Mouse (Mus musculus) adrenal gland, adult 2 months (tissue): ENCODE measurements around the gene Calhm1. TPM values are rescaled to one million over a fixed set of nuclear protein-coding genes. Genes with fewer than 3 reads are reported as not detected.
A peak's percentile ranks its signal among the peaks of the same experiment; 100 is the strongest.

ENCODE experiments used
- DNase-seq: peaks from one replicate; pipeline ENCODE4 v3.0.0; 2021
- long read RNA-seq: library from polyadenylated mRNA; stranded (forward); transcript quantifications from one replicate; pipeline ENCODE4 v2.0.0, GENCODE M21; 2021
- polyA plus RNA-seq: library from polyadenylated mRNA; depleted of rRNA; stranded (reverse); fragments of >200 nt; gene quantifications from 2 replicates; pipeline ENCODE4 v1.2.3, GENCODE M21; 2012; rRNA removed
- total RNA-seq, 2 experiments: library from RNA; stranded (reverse); gene quantifications; 2 replicates each; pipeline ENCODE4 v1.2.3; 2021

Gene Calhm1
- not detected for total RNA-seq
- polyA plus RNA-seq, result not detected in 2 replicates
- long read RNA-seq, result 0 reads

DNA sequence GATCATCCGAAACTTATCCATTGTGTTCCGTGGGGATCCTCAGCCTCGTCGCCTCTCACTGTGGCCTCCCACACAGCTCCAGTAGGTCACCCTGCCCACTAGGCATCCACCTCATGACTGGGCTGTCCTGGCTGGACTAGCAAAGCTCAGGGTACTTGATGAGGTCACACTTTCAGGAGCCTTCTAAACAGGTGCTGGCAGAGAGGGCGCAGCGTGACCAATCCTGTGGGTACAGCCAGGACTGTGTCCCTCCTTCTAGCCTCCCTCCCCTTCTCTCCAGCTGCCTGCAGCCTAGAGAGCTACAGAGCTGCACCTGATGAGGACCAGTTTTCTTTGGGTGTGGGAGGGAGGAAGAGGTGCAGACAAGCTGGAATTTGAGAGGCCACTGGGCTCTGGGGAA lies at the start of gene Calhm1:
Gene Calhm1 (minus strand): TSS at position 101 of the 400 bp plus-strand sequence.
- DNase-seq, result no peak

- no peak for DNase-seq
Observed at GRCm38 (mm10) chr19:47192158-47192557, 48.1 kb upstream of the Calhm1 start.

DNA sequence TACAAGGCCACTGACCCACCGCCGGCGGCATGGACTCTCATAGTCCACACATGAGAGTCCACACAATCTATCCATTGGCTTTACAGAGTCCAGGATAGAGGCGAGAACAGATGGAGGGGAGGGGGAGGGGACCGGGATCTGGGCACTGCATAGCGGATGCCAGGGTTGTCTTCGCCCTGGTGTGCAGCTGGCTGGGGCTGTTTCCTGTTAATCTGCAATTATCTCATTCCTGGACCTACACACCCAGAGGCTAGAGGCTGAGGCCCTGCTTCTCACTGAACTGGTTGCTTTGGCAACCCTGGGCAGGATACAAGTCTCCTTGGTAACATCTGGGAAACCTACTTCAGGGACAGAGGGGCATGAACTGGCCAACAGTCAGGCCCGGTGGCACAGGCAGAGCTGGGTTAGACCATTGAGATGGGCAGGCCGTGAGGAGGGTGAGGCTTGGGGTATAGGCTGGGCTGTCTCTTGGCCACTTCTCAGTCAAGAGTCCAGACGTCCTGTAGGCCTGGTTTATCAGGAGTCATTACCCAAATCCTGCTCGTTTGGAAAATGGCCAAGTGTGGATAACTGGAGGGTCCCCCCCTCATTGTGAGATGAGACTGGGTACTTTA lies 44.6 kb upstream of the Calhm1 start:
- no peak for DNase-seq

DNA sequence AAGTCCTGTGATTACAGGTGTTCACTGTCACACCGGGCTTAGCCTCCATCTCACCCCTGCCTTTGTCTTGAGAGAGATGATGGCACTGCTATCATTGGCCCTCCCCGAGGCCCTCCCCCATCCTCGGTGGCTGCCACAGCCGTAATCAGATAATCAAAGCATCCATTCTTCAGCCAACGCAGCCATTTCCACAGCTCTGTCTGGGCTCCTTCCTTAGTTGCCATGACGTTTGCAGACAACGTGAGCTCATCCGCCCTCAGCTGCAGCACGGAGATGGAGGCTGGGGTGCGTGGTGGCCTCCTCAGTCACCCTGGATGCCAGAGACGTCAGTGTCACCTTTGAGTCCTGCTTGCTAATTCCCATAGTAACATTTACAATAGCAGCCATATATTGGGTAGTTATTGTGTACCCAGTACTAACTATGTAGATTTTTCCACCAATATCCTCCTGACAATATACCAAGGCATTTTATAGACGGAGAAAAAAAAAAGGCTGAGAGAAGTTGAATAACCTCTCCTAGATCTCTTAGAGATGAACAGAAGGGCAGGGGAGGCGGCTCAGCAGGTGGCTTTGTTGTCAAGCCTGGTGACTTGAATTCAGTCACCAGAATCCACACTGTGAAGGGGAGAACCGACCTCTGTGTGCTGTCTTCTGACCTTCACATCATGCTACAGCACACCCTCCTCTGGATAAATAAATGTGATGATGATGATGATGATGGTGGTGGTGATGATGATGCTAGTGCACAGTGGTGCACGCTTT lies 42.6 kb upstream of the Calhm1 start:
- DNase-seq, result no peak

- no peak for DNase-seq
Observed at GRCm38 (mm10) chr19:47184736-47185135, 40.7 kb upstream of the Calhm1 start.

DNA sequence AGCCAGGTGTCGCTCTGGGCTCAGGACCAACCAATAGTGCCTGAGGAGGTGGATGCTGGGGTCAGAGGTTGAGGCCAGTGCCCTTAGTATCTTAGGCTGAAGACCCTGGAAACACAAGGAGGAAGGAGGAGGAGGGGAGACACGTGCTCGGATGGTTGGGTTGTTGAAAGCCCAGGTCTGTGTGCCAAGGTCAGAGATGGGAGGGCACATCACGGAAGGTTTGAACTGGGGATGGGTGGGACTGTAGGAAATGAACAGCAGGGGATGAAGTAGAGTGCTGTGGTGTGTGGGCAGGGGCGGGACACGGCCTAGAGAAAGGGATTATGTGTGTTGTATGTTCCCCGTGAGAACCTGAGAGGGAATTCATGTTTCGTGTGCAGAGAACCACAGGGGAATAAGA lies 40.2 kb upstream of the Calhm1 start:
- DNase-seq, result no peak

- no peak for DNase-seq
Observed at GRCm38 (mm10) chr19:47180011-47180410, 36.0 kb upstream of the Calhm1 start.

GRCm38 (mm10) chr19:47179272-47179809 lies 35.3 kb upstream of the Calhm1 start:
- DNase-seq, result peak; percentile 55

- DNase-seq, result peak; percentile 82
Observed at GRCm38 (mm10) chr19:47178431-47179271, 34.6 kb upstream of the Calhm1 start, which contains the start of gene Neurl1a. Gene Neurl1a, plus strand, starts transcription at chr19:47178820.

DNA sequence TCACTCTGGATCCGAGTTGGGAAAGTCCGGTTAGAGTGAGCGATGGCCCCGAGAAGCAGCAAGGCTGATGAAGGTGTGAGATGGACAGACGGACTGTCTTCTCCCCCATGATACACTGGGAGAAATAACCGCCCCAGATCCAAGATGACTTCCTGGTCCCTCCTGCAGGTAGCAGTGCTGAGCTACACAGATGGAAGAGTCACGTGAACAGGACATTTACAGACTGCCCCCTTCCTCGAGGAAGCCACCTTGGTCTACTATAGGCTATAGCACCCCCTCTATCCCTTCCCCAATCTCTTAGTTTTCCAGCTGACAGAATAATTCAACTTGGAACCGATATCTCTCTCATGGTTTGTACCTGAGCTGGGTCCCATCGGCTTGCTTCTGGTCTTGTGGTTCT lies 33.9 kb upstream of the Calhm1 start:
- no peak for DNase-seq

- no peak for DNase-seq
Observed at GRCm38 (mm10) chr19:47176916-47177505, 33.0 kb upstream of the Calhm1 start.

DNA sequence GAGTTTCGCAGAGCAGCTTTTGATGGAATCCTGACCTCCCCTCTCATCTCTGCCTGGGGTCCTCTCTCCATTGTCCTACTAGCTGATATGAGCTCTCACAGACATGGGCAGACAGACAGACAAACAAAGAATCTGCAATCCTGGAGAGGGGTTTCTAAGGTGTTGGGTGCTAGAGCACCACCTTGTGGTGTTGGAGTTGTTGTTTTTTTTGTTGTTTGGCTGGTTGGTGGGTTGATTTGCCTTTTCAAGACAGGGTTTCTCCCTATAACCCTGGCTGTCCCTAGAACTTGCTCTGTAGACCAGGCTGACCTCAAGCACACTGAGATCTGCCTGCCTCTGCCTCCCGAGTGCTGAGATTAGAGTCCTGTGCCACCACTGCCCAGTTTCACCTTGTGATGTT lies 31.4 kb upstream of the Calhm1 start:
- no peak for DNase-seq

- DNase-seq, result no peak
Observed at GRCm38 (mm10) chr19:47174515-47174914, 30.5 kb upstream of the Calhm1 start.

GRCm38 (mm10) chr19:47168793-47169412 lies 24.8 kb upstream of the Calhm1 start:
- peak; percentile 85 for DNase-seq

- peak; percentile 36 for DNase-seq
Observed at GRCm38 (mm10) chr19:47168223-47168622, 24.2 kb upstream of the Calhm1 start.

GRCm38 (mm10) chr19:47167617-47168214 lies 23.7 kb upstream of the Calhm1 start:
- no peak for DNase-seq

DNA sequence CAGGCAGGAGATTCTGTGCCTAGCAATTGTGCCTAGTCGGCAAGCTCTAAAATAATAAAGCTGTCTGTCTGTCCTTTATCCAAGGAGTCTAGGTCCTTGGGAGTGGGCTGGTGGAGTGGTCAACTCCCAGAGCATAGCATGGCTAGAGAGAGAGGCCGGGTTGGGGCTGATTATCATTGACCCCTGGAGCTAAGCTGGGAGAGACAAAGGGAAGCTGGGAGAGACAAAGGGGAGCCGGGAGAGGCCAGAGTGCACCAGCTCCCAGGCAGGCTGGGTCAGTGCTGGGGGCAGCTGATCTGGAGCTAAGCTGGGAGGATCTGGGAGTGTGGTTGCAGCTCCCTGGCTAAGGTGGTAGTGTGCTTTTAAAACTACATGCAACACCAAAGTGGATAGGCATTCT lies 22.7 kb upstream of the Calhm1 start:
- DNase-seq, result no peak

- DNase-seq, result no peak
Observed at GRCm38 (mm10) chr19:47163176-47163744, 19.2 kb upstream of the Calhm1 start.

DNA sequence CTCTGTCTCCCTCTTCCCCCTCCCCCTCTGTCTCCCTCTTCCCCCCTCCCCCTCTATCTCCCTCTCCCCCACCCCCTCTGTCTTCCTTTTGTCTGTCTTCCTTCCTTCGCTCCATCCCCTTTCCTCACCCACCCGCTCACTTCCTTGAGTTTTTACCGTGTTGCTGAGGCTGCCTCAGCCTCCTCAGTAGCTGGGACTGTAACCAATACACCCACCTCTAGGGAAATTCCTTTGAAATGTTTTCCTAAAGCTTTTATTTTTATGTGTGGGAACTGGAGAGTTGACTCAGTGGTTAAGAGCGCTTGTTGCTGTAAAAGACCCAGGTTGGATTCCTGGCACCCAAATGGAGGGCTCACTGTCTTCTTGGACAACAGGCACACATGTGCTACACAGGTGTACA lies 17.6 kb upstream of the Calhm1 start:
- no peak for DNase-seq

DNA sequence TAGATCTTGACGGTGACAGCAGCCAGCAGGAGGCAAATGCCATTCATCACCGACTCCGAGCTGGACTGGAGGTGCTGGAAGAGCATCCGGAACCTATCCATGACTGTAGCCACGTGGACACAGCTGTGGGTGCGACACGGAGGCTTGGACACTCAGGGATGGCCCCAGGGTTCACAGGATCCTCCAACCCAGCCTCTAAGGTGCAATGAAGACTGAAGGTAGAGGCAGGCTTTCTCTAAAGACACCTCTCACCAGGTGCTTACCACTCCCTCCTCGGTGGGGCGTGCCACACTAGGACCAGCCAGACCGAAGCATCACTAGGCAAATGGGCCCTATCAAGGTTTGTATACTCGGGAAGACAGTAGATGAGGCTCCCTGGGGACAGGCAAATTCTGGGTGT lies 13.6 kb upstream of the Calhm1 start, which contains the start of gene Calhm3:
Gene Calhm3 (minus strand): TSS at position 101 of the 400 bp plus-strand sequence.
- no peak for DNase-seq

GRCm38 (mm10) chr19:47153767-47154166 lies 9.7 kb upstream of the Calhm1 start:
- DNase-seq, result no peak
